Mouse (Mus musculus): Measurements from ENCODE around the gene Focad. TPM values are rescaled to one million over a fixed set of nuclear protein-coding genes. Genes with fewer than 3 reads are reported as not detected.

Gene Focad
- polyA plus RNA-seq, 1 experiment from 2014 or later: 17.6 TPM

GRCm38 (mm10) chr4:88302291-88302690, 207.9 kb downstream of the Focad start:
- H3K27me3 ChIP-seq (ENCODE audit: low read depth, poor library complexity, severe bottlenecking): no peaks in the 10 kb centered on the region
- no peak overlapping the region for H3K4me3 ChIP-seq
- H3K4me1 ChIP-seq: no peaks in the 10 kb centered on the region
- H3K27ac ChIP-seq (replicated peaks): no peak overlapping the region
- DNase-seq (ENCODE audit: low spot score): no peak
- H3K9me3 ChIP-seq (replicated peaks): no peaks in the 10 kb centered on the region
- H3K36me3 ChIP-seq: no peaks in the 10 kb centered on the region

- DNase-seq (ENCODE audit: low spot score): no peak
- Histone ChIP-seq H3K4me1 (no peaks in the 10 kb centered on the region), H3K9me3 (replicated peaks) (no peaks in the 10 kb centered on the region), H3K27me3 (ENCODE audit: low read depth, poor library complexity, severe bottlenecking) (no peaks in the 10 kb centered on the region), H3K27ac (replicated peaks) (no peak overlapping the region), H3K4me3 (no peak overlapping the region), H3K36me3 (no peaks in the 10 kb centered on the region)
- 89% methylated on average over 3 of the region's 3 CpGs for WGBS
These were observed 213.3 kb downstream of the Focad start for GRCm38 (mm10) chr4:88307691-88308090.

GRCm38 (mm10) chr4:88308342-88309116, 214.1 kb downstream of the Focad start:
- no peak for DNase-seq (ENCODE audit: low spot score)
- WGBS: 94% methylated on average over 10 of the region's 10 CpGs
- Histone ChIP-seq H3K9me3 (replicated peaks) (no peaks in the 10 kb centered on the region), H3K27ac (replicated peaks) (no peak overlapping the region), H3K36me3 (no peaks in the 10 kb centered on the region), H3K4me3 (no peak overlapping the region), H3K27me3 (ENCODE audit: low read depth, poor library complexity, severe bottlenecking) (no peaks in the 10 kb centered on the region), H3K4me1 (no peaks in the 10 kb centered on the region)

GRCm38 (mm10) chr4:88309676-88310075, 215.2 kb downstream of the Focad start:
- Histone ChIP-seq H3K4me3 (no peak overlapping the region), H3K36me3 (no peaks in the 10 kb centered on the region), H3K9me3 (replicated peaks) (no peaks in the 10 kb centered on the region), H3K27ac (replicated peaks) (no peak overlapping the region), H3K27me3 (ENCODE audit: low read depth, poor library complexity, severe bottlenecking) (no peaks in the 10 kb centered on the region), H3K4me1 (no peaks in the 10 kb centered on the region)
- peak; percentile 43 for DNase-seq (ENCODE audit: low spot score)
- 40% methylated on average over 2 of the region's 2 CpGs for WGBS

GRCm38 (mm10) chr4:88314898-88315297, 220.5 kb downstream of the Focad start:
- DNase-seq (ENCODE audit: low spot score): no peak

GRCm38 (mm10) chr4:88320067-88320466, 225.6 kb downstream of the Focad start:
- Histone ChIP-seq H3K4me3 (no peak overlapping the region), H3K4me1 (peaks cover 6% of the 10 kb centered on the region), H3K9me3 (replicated peaks) (no peaks in the 10 kb centered on the region), H3K27ac (replicated peaks) (no peak overlapping the region), H3K27me3 (ENCODE audit: low read depth, poor library complexity, severe bottlenecking) (no peaks in the 10 kb centered on the region), H3K36me3 (no peaks in the 10 kb centered on the region)
- WGBS: 92% methylated on average over 1 of the region's 1 CpGs
- DNase-seq (ENCODE audit: low spot score): no peak

More at GRCm38 (mm10) chr4:88314898-88315297, 220.5 kb downstream of the Focad start:
- Histone ChIP-seq H3K36me3 (no peaks in the 10 kb centered on the region), H3K4me1 (no peaks in the 10 kb centered on the region), H3K9me3 (replicated peaks) (no peaks in the 10 kb centered on the region), H3K27me3 (ENCODE audit: low read depth, poor library complexity, severe bottlenecking) (no peaks in the 10 kb centered on the region), H3K4me3 (no peak overlapping the region), H3K27ac (replicated peaks) (no peak overlapping the region)
- WGBS: 86% methylated on average over 3 of the region's 3 CpGs

GRCm38 (mm10) chr4:88325392-88325791, 231.0 kb downstream of the Focad start:
- DNase-seq (ENCODE audit: low spot score): no peak
- Histone ChIP-seq H3K4me1 (peaks cover 1% of the 10 kb centered on the region), H3K27me3 (ENCODE audit: low read depth, poor library complexity, severe bottlenecking) (no peaks in the 10 kb centered on the region), H3K27ac (replicated peaks) (no peak overlapping the region), H3K36me3 (no peaks in the 10 kb centered on the region), H3K4me3 (no peak overlapping the region), H3K9me3 (replicated peaks) (no peaks in the 10 kb centered on the region)
- 93% methylated on average over 5 of the region's 5 CpGs for WGBS

- no peak overlapping the region for H3K27ac ChIP-seq (replicated peaks)
- H3K9me3 ChIP-seq (replicated peaks): no peaks in the 10 kb centered on the region
- 90% methylated on average over 4 of the region's 4 CpGs for WGBS
- no peak for DNase-seq (ENCODE audit: low spot score)
- no peaks in the 10 kb centered on the region for H3K27me3 ChIP-seq (ENCODE audit: low read depth, poor library complexity, severe bottlenecking)
- no peaks in the 10 kb centered on the region for H3K36me3 ChIP-seq
- H3K4me3 ChIP-seq: no peak overlapping the region
- peaks cover 8% of the 10 kb centered on the region; the same call in 1 of the 2 replicates for H3K4me1 ChIP-seq
These were observed 240.1 kb downstream of the Focad start for GRCm38 (mm10) chr4:88334533-88334932.

GRCm38 (mm10) chr4:88336753-88337152, 242.3 kb downstream of the Focad start:
- no peak for DNase-seq (ENCODE audit: low spot score)
- no peaks in the 10 kb centered on the region for H3K36me3 ChIP-seq
- H3K27ac ChIP-seq (replicated peaks): no peak overlapping the region
- no peak overlapping the region for H3K4me3 ChIP-seq
- H3K4me1 ChIP-seq: peaks cover 8% of the 10 kb centered on the region; the same call in 1 of the 2 replicates
- H3K9me3 ChIP-seq (replicated peaks): no peaks in the 10 kb centered on the region
- no peaks in the 10 kb centered on the region for H3K27me3 ChIP-seq (ENCODE audit: low read depth, poor library complexity, severe bottlenecking)
- WGBS: 81% methylated on average over 2 of the region's 2 CpGs

GRCm38 (mm10) chr4:88337365-88337764, 242.9 kb downstream of the Focad start:
- no peaks in the 10 kb centered on the region for H3K27me3 ChIP-seq (ENCODE audit: low read depth, poor library complexity, severe bottlenecking)
- no peak overlapping the region for H3K27ac ChIP-seq (replicated peaks)
- whole genome bisulfite sequencing: 78% methylated on average over 2 of the region's 2 CpGs
- H3K9me3 ChIP-seq (replicated peaks): no peaks in the 10 kb centered on the region
- no peak overlapping the region for H3K4me3 ChIP-seq
- no peaks in the 10 kb centered on the region for H3K36me3 ChIP-seq
- no peak for DNase-seq (ENCODE audit: low spot score)
- H3K4me1 ChIP-seq: peaks cover 8% of the 10 kb centered on the region; the same call in 1 of the 2 replicates

GRCm38 (mm10) chr4:88338130-88338529, 243.7 kb downstream of the Focad start:
- Histone ChIP-seq H3K36me3 (no peaks in the 10 kb centered on the region), H3K9me3 (replicated peaks) (no peaks in the 10 kb centered on the region), H3K27ac (replicated peaks) (no peak overlapping the region), H3K4me1 (peaks cover 8% of the 10 kb centered on the region; the same call in 1 of the 2 replicates), H3K4me3 (no peak overlapping the region), H3K27me3 (ENCODE audit: low read depth, poor library complexity, severe bottlenecking) (no peaks in the 10 kb centered on the region)
- 62% methylated on average over 5 of the region's 5 CpGs for WGBS
- no peak for DNase-seq (ENCODE audit: low spot score)

GRCm38 (mm10) chr4:88344468-88344867, 250.0 kb downstream of the Focad start:
- 71% methylated on average over 11 of the region's 11 CpGs for WGBS
- no peak overlapping the region for H3K4me3 ChIP-seq
- H3K27ac ChIP-seq (replicated peaks): no peak overlapping the region
- H3K36me3 ChIP-seq: no peaks in the 10 kb centered on the region
- no peaks in the 10 kb centered on the region for H3K9me3 ChIP-seq (replicated peaks)
- H3K4me1 ChIP-seq: peaks cover 21% of the 10 kb centered on the region
- peak; percentile 36 for DNase-seq (ENCODE audit: low spot score)
- no peaks in the 10 kb centered on the region for H3K27me3 ChIP-seq (ENCODE audit: low read depth, poor library complexity, severe bottlenecking)

GRCm38 (mm10) chr4:88345065-88345464, 250.6 kb downstream of the Focad start:
- H3K36me3 ChIP-seq: no peaks in the 10 kb centered on the region
- H3K27ac ChIP-seq (replicated peaks): no peak overlapping the region
- no peaks in the 10 kb centered on the region for H3K27me3 ChIP-seq (ENCODE audit: low read depth, poor library complexity, severe bottlenecking)
- no peak overlapping the region for H3K4me3 ChIP-seq
- no peaks in the 10 kb centered on the region for H3K9me3 ChIP-seq (replicated peaks)
- DNase-seq (ENCODE audit: low spot score): no peak
- peaks cover 21% of the 10 kb centered on the region for H3K4me1 ChIP-seq
- 82% methylated on average over 4 of the region's 4 CpGs for WGBS
